Mouse (Mus musculus) megakaryocyte-erythroid progenitor cell, adult 5-6 weeks (primary cell): ENCODE data around the gene Aplp2. TPM values are rescaled to one million over a fixed set of nuclear protein-coding genes. Genes with fewer than 3 reads are reported as not detected.
A peak's percentile ranks its signal among the peaks of the same experiment; 100 is the strongest.

ENCODE experiments used
- ATAC-seq: replicated peaks from 2 replicates; pipeline ENCODE4 v1.8.0; 2016; ENCODE audit warnings: mild to moderate bottlenecking, inconsistent platforms; ENCODE audit not compliant: severe bottlenecking, poor library complexity, low FRiP score, low TSS enrichment
- total RNA-seq, 2 experiments: library from RNA; stranded (forward) in 1 of 2; stranded (reverse) in 1 of 2; fragments of 200-1000, 215-1000 nt in 1 of 2; fragments of >200 nt in 1 of 2; fragmentation: Nextera tagmentation in 1 of 2; gene quantifications; 2 replicates each; pipeline ENCODE4 v1.2.3; 2014 to 2017

Gene Aplp2
- 250 and 255 TPM in 2 replicates for total RNA-seq (2014; fragmentation: Nextera tagmentation)
- 258 and 279 TPM in 2 replicates for total RNA-seq (2017)

DNA sequence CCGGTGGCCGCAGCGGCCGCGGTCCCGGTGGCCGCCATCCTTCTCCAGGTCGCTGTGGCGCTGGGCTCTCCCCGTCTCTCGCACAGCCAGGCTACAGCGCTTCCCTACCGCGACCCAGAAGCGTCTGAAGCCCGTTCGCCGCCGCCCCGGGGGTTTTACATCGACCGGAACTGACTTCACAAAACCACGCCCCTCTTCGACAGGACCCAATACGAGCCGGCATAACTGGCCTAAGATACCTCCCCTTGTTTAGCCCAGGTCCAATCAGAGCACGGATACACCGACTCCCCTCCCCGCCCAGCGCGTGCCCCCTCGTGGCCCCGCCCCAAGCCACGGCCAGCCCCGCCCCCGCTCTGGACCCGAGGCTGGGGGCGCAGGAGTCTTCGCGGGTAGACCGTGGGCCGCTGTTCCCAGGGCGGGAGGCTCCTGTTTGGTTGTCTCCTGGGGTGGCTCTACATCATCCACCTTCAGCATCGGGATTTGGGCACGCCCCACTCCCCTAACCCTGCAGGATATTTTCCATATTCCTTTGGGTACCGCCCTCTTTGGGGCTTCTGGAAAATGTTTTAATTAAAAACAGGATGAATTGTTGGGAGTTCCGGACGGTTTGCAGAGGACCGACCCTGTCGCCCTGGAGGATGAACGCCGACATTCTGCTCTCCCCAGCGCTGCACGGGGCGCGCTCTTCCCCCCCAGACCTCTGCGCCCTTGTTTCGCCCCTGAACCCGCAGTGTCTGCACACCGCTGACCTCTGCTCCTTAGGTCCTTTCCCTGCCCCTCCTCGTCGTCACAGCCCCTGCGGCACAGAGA is at the start of gene Aplp2:
Gene Aplp2 (minus strand): TSS at position 126 of the 810 bp plus-strand sequence.
- ATAC-seq: peak; percentile 95

DNA sequence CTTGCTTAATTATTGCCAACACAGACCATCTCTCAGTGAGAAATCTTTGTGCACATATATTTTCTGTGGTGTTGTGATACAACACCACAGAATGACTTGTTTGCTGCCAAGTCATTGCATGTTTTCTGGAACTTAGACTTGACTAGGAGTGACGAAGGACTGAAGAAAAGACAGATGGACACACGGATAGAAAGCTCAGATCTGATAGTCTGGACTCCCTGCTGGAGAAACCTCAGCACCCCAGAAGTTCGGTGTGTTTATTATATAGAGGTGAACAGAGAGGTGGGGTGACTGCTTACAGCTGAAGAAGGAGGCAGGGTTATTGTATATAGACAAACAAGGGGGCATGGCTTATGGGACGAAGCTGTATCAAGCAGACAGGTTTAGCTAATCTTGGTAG is 48.6 kb upstream of the Aplp2 start:
- peak; percentile 71 for ATAC-seq

GRCm38 (mm10) chr9:31258237-31258636 is 46.6 kb upstream of the Aplp2 start:
- ATAC-seq: no peak

- ATAC-seq: peak; percentile 9; the same call in 1 of the 2 replicates
Measured at GRCm38 (mm10) chr9:31255953-31256352, 44.3 kb upstream of the Aplp2 start.

DNA sequence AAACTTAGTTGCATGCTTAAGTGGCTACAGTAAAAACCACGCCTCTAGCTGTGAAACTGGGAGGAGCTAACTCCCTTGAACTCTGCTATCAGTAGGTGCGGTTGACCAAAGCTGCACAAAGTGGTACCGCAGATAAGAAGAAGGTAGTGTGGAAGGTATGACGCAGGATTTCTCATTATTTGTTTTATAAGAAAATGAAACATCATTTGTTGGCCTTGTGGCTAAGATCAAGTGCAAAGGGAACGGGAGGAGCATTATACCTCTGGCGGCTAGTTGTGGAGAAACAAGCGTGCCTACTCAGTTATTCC is 43.0 kb upstream of the Aplp2 start:
- peak; percentile 91 for ATAC-seq

DNA sequence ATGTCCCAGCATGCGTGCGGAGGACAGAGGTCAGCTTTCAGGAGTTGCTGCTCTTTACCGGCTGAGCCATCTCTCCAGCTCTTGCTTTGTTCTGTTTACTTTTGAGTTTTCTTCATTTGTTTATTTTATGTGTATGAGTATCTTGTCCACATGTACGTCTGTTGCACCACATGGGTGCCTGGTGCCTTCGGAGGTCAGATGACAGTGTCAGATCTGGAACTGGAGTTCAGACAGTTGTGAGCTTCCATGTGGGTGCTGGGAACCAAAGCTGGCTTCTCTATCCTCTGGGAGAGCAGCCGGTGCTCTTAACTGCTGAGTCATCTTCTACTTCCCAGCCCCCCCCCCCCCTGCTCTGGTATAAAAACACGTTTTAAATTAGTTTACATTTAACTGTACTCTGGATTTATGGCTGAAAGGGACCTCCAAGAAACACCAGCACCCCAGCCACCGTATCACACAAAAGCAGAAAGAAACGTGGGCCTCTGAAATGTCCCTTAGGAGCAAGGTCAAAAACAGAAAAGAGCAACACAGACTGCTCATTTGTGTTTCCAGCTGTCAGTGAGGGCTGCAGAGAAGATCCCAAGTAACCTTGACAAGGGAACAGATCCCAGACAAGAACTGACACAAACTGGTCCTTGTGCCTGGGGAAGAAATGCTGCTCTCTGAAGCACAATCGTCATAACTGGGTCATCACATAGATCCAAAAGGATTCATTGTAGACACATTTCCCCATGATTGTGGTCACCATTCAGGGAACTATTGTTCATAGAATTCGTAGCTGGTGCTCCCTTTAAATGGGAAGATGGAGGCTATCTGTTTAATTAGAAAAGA is 42.5 kb upstream of the Aplp2 start:
- ATAC-seq: no peak

DNA sequence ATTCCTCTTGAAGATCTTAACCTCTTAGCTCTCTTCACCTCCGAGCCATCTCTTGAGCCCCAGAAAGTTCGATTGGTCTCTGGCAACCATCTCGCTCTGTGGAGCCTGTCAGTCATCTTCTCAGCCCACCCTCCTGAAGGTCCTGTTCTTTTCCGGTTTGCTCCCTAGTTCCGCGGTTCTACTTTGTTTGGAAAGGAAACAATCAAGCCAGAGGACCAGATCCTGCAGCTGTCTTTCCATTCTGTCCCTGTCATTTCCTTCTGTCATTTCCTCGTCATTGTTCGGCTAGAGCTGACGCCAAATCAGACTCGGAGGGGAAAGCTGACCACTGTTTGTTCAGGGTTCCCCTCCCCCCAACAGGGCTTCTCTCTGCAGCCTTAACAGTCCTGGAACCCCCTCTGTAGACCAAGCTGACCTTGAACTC is 41.7 kb upstream of the Aplp2 start:
- ATAC-seq: no peak

DNA sequence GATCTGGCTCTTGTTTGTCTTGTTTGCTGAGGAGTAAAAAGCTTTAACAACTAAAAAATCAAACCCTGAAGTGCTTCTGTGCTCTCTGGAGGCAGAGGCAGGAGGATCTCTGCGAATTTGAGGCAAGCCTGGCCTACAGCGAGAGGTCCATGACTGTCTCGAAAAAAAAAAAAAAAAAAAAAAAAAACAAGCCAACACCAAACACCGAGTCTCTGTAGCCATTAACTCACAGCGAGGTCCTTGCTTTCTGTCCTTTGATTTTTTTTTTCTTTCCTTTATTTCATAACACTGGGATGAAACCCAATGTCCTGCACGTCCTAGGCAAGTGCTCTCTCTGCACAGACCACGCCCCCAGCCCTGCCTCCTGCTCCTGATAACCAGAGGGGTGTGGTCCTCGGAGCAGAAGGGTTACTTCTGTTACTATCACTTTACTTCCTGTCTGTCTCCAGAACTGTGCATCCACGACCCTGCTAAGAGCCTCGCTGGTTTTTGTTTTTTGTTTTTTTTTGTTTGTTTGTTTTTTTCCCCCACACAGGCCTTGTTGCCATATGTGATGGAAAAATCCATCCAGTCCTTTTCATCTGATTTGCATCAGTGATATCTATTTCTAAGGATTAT is 40.7 kb upstream of the Aplp2 start:
- peak; percentile 79 for ATAC-seq

DNA sequence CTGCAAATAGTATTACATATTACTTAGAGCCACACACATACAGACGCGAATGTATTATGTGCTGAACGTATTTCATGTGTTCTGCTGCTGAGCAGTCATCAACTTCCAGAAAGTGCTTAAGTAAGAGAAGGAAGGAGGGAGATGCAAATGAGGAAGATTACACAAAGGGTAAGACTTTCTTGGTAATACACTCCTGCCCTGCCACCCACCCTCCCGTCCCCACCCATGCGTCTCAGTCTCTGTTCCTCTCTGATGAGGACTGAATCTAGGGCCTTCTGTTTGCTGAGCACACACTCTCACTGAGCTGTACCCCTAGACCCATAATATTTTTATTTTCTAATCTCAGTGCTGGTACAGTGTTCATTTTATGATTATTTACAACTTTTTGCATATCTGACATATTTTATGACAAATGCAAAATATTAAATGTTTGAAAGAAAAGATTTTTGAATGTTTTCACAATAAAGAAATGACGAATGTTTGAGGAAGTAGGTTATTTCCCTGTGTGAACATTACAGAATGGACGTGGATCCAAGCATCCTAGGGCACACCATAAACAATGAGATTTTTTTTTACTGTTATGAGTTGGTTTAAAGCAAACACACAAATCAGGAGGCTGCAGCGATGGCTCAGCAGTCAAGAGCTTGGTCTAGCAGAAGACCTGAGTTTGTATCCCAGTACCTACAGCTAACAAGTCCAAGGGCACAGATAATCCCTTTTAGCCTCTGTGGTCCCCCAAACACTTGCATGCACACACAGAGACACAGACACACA is 36.0 kb upstream of the Aplp2 start:
- no peak for ATAC-seq

GRCm38 (mm10) chr9:31246421-31246820 is 34.8 kb upstream of the Aplp2 start:
- ATAC-seq: no peak

DNA sequence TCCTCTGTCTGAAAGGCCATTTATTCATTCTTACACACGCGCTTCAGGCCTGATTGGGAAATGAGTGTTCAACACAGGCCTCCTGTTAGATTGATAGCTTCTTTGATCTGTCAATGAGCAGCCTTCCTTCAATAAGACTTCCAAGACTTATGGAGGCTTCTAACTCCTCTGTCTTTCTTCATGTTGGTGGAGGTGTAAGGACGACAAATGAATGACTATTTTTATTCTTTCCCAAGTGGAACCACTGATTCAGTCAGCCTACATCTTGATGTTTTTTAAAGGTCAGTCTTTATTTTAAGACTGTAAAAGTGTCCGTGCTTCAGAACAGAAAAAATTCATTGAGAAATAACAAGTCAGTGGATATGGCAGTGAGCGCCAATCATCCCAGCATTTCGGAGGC is 33.4 kb upstream of the Aplp2 start:
- no peak for ATAC-seq

GRCm38 (mm10) chr9:31243939-31244333 is 32.3 kb upstream of the Aplp2 start:
- peak; percentile 56; the same call in 1 of the 2 replicates for ATAC-seq

DNA sequence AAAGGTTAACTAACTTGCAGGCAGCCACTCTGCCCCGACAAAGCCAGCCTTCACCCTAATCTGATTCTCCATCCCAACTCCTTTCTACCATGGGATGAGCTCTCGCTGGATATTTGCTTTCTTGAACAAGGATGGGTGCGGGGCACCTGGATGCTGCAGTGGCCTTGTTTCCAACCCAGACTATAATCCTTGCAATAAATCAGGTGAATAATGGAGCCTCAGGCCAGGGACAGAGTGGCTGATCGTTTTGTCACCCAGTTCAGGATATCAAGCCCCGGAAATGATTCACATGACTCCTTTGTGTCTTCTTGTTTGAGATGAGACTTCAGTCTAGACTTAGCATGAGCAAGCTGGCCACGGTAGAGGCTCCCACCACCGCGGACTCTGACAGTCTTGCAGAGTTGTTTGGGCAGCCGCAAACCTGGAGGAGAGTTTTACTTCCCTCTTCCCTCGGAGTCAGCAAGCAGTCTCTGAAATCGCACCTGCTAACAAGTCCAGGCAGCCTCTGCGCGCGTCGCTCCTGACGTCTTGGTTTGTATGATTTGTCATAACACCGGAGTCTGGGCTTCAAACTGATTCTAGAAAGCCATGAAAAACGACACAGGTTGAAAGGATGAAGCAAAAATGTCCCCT is 31.8 kb upstream of the Aplp2 start:
- ATAC-seq: peak; percentile 31

- no peak for ATAC-seq
Measured at GRCm38 (mm10) chr9:31241208-31241699, 29.6 kb upstream of the Aplp2 start.

DNA sequence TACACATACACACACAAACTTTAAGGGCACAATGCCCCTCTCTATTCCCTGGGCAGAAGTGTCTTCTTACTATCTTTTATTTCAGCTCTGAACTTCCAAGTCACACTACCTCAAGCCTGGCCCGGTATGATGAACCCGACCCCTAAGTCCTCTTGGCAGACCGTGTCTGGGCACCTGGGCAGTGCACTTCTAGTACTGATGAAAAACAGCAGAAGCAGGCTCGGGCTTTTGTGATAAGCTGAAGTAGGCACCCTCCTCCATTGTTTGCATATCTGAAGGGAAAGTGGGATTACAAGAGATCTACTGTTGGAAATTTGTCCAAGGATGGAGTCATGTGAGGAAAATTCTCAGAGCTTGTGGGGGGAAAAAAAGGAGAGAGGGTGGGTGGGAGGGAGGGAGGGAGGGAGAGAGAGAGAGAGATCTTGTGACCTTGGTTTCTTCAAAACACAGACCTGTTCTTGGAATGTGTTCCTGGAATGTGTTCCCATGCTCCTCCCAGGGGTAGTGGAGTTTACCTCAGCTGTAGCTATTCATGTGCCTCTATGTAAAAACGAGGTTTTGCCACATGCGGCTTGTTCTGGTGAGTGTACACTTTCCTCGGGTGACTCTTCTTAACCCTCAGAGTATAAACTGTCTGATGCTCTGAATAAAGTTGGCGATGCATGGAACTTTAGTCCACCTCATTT is 29.1 kb upstream of the Aplp2 start:
- no peak for ATAC-seq

GRCm38 (mm10) chr9:31239551-31239950 is 27.9 kb upstream of the Aplp2 start:
- ATAC-seq: no peak

GRCm38 (mm10) chr9:31238526-31238925 is 26.9 kb upstream of the Aplp2 start:
- no peak for ATAC-seq

- no peak for ATAC-seq
Measured at GRCm38 (mm10) chr9:31236079-31236478, 24.5 kb upstream of the Aplp2 start.
